In the genomic region with DNA sequence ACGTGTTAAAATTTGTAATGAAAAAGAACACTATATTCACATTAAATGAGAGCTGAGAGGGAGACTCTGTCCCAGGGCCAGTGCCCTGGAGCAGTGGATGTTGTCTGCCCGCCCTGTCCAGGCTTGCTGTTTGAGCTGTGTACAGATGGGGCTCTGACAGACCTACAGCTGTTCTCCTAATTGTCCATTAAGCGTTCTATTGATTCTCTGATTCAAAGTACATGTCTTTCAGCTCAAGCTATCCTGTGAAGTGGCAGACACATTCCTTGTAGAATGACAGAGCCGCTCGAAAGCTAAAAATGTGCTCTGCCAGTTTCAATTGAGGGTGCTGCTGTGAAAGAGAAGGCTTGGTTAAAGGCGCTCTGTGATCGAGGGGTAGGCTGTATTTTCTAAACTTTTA, we compare ENCODE assay signal across 16 mouse cellular contexts. TPM values are rescaled to one million over a fixed set of nuclear protein-coding genes. Genes with fewer than 3 reads are reported as not detected.
DNase-seq lines count a peak whose midpoint lies in the region; ATAC-seq lines count a peak whose summit lies in the region.
"Had no signal": no experiment of that assay in that cellular context is flagged by ENCODE, and none has a peak within 500 bp of the region (broad histone marks: within the 10 kb centered on the region; RNA-seq: fewer than 3 reads in every experiment).

No protein-coding gene starts in this region.

- 34% methylated on average over 7 of the region's 7 CpGs for WGBS in hindbrain, embryonic 13.5 days
- WGBS in midbrain, embryonic 16.5 days = 31% methylated on average over 7 of the region's 7 CpGs

- peaks cover 22% of the 10 kb centered on the region for H3K4me1 ChIP-seq in hindbrain, embryonic 13.5 days (replicated peaks)
- H3K4me1 ChIP-seq in midbrain, embryonic 16.5 days (ENCODE audit: control insufficient read depth, insufficient read depth, low read length) = peaks cover 10% of the 10 kb centered on the region
- H3K4me1 ChIP-seq: stomach, embryonic 15.5 days had no signal

- ATAC-seq in frontal cortex, adult (ENCODE audit: low TSS enrichment) = peak; percentile 36
- peak; percentile 69; the same call in 1 of the 2 replicates for ATAC-seq in hindbrain, embryonic 13.5 days (ENCODE audit: low FRiP score)
- ATAC-seq in midbrain, embryonic 16.5 days = peak; percentile 68

- no peak overlapping the region for H3K4me3 ChIP-seq in hindbrain, embryonic 13.5 days
- H3K4me3 ChIP-seq in midbrain, embryonic 16.5 days (ENCODE audit: low read depth, low read length) = no peak overlapping the region
- H3K4me3 ChIP-seq: stomach, embryonic 15.5 days had no signal

- no peak for DNase-seq in frontal cortex, postnatal 14 days (ENCODE audit: low spot score in 2 of 2)
- peak; percentile 19 for DNase-seq in embryo, embryonic 11 days
- no peak for DNase-seq in urinary bladder, adult 2 months (ENCODE audit: low spot score)
- no peak for DNase-seq in urinary bladder, postnatal 14 days (ENCODE audit: low spot score)
- DNase-seq in urinary bladder, postnatal 25 days (ENCODE audit: low spot score) = no peak
- DNase-seq: adrenal gland, postnatal 14 days; cerebellum, postnatal 36 days; heart, postnatal 14 days; kidney, adult 11 months; kidney, postnatal 25 days; lung, postnatal 36 days; thymus, postnatal 36 days had no signal

- no peak overlapping the region for H3K4me2 ChIP-seq in hindbrain, embryonic 13.5 days
- no peak overlapping the region for H3K4me2 ChIP-seq in midbrain, embryonic 16.5 days (ENCODE audit: low read length)
- H3K4me2 ChIP-seq: stomach, embryonic 15.5 days had no signal

- no peaks in the 10 kb centered on the region; the same call in 1 of the 2 replicates for H3K36me3 ChIP-seq in hindbrain, embryonic 13.5 days
- H3K36me3 ChIP-seq in midbrain, embryonic 16.5 days (ENCODE audit: control insufficient read depth, insufficient read depth, low read length) = no peaks in the 10 kb centered on the region
- H3K36me3 ChIP-seq: stomach, embryonic 15.5 days had no signal

- H3K9ac ChIP-seq in hindbrain, embryonic 13.5 days = no peak overlapping the region
- no peak overlapping the region for H3K9ac ChIP-seq in midbrain, embryonic 16.5 days (ENCODE audit: low read depth, low read length)
- H3K9ac ChIP-seq: stomach, embryonic 15.5 days had no signal

- no peak overlapping the region; the same call in 1 of the 2 replicates for H3K27ac ChIP-seq in hindbrain, embryonic 13.5 days
- H3K27ac ChIP-seq in midbrain, embryonic 16.5 days (ENCODE audit: low read length) = no peak overlapping the region
- H3K27ac ChIP-seq: stomach, embryonic 15.5 days had no signal

- H3K9me3 ChIP-seq in hindbrain, embryonic 13.5 days = no peaks in the 10 kb centered on the region
- no peaks in the 10 kb centered on the region for H3K9me3 ChIP-seq in midbrain, embryonic 16.5 days (replicated peaks; ENCODE audit: control insufficient read depth, low read length, poor library complexity, severe bottlenecking)
- H3K9me3 ChIP-seq: stomach, embryonic 15.5 days had no signal

- H3K27me3 ChIP-seq in hindbrain, embryonic 13.5 days = peaks cover 13% of the 10 kb centered on the region; the same call in 1 of the 2 replicates
- no peaks in the 10 kb centered on the region for H3K27me3 ChIP-seq in midbrain, embryonic 16.5 days (ENCODE audit: control insufficient read depth, insufficient read depth, low read depth, low read length)
- H3K27me3 ChIP-seq: stomach, embryonic 15.5 days had no signal

RNA-seq across cellular contexts. Expression of gene Gm12689, which starts 21.7 kb away (rescaled TPM):
- polyA plus RNA-seq in hindbrain, embryonic 13.5 days (2015; fragmentation: Nextera tagmentation; extraction: Ambion mirVana) = 0.43 and 0.44 TPM in 2 replicates
- polyA plus RNA-seq in midbrain, embryonic 16.5 days (2015; fragmentation: Nextera tagmentation; extraction: Ambion mirVana) = 0.44 and 0.46 TPM in 2 replicates
- polyA plus RNA-seq in urinary bladder, adult 2 months (2012; rRNA removed) = 0.98 and 1.4 TPM in 2 replicates
